Mouse (Mus musculus) B cell, adult 2 months (primary cell): ENCODE measurements around the gene Mettl13.

Experiments used
- DNase-seq, 2 experiments: peaks; one replicate each; pipeline ENCODE4 v3.0.0; 2022

The Mettl13 gene

GRCm38 (mm10) chr1:162548016-162548916 is at the start of gene Mettl13:
Gene Mettl13 (minus strand): TSS chr1:162548551.
- DNase-seq, result peak; percentile 85 to 88

- no peak for DNase-seq
Measured at GRCm38 (mm10) chr1:162597379-162598102, 49.2 kb upstream of the Mettl13 start.

GRCm38 (mm10) chr1:162590415-162590997 is 42.2 kb upstream of the Mettl13 start:
- no peak for DNase-seq

DNA sequence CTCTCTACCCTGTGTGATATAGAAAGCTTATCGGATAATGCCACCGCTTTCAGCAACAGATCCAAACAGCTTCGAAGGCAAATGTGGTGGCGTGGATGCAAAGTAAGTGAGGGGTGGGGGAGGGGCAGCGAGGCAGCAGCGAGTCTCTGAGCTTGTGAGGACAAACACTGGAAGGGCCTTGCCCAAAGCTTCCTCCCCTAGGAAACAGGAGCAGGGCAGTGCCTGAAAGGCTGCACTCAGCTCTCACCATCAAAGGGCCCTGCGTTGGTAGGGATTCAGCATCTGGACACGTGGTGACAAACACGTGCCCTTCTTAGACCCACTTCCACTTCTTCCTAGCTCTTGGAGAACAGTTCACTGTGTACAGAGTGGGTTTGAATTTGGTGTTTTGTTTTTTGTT is 41.1 kb upstream of the Mettl13 start:
- no peak for DNase-seq

DNA sequence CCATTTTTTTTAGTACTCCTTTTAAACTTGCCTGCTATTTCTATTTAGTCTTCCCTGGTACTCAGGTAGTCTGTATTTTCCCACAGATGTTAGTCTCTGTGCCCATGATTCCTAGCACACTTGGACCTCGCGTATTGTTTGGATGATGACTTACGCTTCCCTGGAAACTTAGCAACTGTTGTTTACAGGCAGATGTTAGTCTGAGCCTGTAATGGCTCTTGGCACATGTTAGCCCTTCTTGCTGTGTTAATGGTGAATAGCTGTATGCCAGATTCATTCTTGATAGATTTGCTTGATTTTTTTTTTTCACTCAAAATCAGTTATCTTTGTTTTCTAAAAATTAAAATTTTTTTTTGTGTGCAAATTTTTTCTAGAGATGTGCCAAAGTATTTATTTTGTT is 40.3 kb upstream of the Mettl13 start:
- DNase-seq, result no peak

GRCm38 (mm10) chr1:162586282-162586681 is 37.9 kb upstream of the Mettl13 start:
- DNase-seq, result no peak

DNA sequence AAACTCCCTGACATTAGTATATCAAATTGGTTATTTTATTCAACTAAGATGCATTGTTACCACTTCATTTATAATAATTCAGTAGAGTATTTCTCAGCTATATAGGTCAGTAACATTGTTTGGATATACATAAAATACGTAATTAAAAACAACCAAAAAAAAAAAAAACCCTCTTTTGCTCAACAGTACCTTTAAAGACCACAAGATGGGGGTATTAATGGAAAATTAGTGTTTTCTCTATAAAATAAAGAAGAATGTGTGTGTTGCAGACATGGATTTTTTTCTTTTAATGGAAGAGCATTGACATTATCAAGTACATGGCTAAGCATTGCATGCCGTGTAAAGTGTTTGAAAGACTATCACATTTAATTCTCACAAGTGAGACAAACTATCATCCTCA is 34.5 kb upstream of the Mettl13 start:
- DNase-seq, result no peak

- DNase-seq, result peak; percentile 30 to 33
Measured at GRCm38 (mm10) chr1:162575098-162575497, 26.7 kb upstream of the Mettl13 start.

GRCm38 (mm10) chr1:162570931-162571601 is 22.7 kb upstream of the Mettl13 start:
- DNase-seq, result peak; percentile 70 to 72

DNA sequence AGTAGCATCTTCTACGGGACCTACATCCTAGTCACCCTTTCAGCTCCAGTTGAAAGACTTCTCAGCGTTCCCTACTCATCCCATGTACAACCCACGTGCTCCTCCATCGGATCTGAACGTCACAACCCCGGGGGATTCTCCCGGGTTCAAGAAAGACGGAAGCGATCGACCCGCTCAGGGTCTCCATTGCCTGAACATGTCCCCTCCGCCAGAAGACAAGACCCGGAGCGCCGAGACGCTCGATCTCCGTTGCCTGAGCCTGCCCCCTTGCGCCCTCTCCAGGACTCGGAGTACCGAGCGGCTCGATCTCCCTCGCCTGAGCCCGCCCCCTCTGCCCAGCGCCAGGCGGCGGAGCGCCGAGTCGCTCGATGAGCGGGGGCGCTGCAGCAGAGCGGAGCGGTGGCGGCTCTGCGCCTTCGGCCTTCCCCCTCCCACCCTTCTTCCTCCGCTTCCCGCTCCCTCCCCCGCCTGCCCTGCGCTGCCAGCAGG is 22.0 kb upstream of the Mettl13 start, which contains the start of gene Vamp4:
Vamp4 (plus strand) TSS at position 256 of the 489 bp plus-strand sequence.
- peak; percentile 94 for DNase-seq

- no peak for DNase-seq
Measured at GRCm38 (mm10) chr1:162567351-162567750, 19.0 kb upstream of the Mettl13 start.

GRCm38 (mm10) chr1:162564992-162565391 is 16.6 kb upstream of the Mettl13 start:
- DNase-seq, result peak in 1 of 2 experiments; percentile 21

- no peak for DNase-seq
Measured at GRCm38 (mm10) chr1:162563236-162563635, 14.9 kb upstream of the Mettl13 start.

DNA sequence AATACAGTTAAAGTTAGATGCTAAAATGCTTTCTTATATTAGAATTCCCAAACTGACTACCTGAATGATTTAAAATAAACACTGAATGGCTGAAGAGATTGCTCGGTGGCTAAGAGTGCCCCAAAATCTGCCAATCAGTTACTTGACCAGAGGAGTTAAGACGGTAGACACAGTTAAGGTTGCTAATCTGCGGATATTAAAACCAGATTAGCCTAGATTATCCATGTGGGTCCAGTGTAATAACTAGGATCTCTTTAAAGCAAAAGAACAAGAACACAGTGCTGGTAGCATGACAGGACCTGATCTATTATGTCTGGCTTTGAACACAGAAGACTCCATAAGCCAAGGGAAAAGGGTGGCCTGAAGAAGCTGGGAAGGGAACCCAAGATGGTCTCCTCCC is 5.8 kb upstream of the Mettl13 start:
- DNase-seq, result no peak

GRCm38 (mm10) chr1:162552956-162553355 is 4.6 kb upstream of the Mettl13 start:
- DNase-seq, result no peak

GRCm38 (mm10) chr1:162549615-162550283 is 1.4 kb upstream of the Mettl13 start:
- DNase-seq, result peak; percentile 39 to 42

DNA sequence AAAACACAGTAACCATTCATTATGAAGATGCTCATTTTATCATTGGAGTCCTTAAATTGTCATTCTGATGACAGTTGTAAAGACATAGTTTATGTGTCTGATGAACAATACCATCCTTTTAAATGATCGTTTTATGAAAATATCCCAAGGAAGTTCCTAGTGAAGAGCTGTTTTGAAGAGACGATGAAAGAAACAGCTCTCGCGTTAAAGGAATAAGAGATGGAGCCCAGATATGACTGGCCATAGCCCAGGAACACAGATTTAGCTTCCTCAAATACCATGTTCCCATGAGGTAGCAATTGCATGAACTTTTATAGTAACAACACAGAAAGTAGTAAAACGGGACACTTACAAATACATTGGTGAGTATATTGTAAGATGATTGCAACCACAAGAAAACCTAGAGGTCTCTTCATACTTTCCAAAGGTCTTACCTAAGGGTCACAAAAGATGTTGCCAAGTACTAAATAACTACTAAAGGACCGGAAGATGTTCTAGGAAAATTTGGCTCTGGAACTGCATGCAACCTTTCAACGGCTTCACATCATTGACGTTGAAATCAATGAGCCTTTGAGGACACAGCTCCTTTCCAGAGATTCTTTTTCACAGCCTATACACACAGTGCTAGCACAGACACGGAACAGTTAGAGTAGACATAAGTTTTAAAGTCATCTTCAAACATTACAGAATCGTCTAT is 714 bp upstream of the Mettl13 start:
- DNase-seq, result no peak

DNA sequence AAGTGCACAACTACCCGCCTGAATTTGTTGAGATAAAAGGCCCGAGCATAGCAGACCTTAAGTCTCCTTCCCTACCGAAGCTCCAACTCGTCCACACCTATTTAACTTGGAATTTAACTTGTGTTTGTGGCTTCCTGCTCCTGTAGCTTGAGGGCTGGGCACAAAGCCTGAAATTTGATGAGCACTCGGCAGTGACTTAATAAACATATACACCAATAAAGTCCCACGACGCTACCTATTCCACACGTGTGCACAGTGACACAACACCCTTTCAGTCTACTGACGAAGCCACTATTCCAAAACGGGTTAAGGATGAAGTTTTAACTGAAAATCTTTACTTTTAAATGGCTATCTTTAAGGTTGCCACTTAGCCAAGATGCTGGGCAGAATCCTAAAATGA is 744 bp downstream of the Mettl13 start:
- DNase-seq, result no peak

- DNase-seq, result no peak
Measured at GRCm38 (mm10) chr1:162543231-162543630, 5.1 kb downstream of the Mettl13 start.

DNA sequence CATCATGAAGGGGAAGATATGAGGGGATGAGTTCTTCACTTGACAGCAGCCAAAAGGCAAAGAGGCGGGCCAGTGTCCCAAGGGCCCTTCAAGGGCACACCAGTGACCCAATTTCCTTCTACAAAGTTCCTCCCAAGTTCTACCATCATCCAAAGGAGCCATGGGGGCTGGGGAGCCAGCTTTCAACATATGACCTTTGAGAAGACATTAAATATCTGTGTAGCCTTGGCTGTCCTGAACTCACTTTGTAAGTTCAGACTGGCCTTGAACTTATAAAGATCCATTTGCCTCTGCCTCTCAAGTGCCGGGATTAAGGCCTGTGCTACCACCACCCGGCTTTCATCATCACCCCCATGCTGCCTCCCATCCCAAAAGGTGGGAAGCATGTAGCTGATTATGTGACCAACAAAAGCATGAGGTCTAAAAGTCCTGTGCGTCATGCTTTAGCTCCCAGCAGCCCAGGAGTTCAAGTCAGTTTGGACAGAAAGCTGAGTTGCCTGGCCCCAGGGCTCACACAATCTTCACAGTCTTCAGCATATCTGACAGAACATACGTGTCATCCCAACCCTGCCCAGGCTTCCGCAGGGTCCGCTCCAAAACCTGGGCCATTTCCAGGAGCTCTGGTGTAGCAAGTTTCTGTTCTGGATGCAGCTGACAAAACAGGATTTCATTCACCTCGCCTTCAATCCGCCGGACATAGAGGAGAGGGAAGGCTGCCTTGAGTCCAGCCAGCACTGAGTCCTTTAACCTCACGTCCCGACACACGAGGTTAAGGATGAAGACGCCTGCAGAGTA is 14.4 kb downstream of the Mettl13 start:
- DNase-seq, result no peak

DNA sequence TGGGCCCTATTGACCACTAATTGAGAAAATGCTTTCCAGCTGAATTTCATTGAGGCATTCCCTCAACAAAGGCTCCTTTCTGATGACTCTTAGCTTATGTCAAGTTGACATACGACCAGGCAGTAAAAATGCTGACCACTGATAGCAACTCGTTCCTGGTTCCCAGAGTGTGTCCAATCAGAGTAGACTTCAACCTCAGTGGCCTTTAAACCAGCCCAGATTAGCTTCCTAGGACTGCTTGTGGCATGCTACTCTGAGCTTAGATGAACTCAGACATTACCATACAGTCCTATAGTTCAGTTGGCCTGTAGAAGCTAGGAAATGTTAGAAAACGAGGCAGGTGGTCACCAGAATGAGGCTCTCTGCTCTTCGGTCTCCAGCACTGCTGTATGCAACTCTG is 16.0 kb downstream of the Mettl13 start:
- no peak for DNase-seq
